Mouse (Mus musculus) left cerebral cortex, postnatal 14 days (tissue): Measurements from ENCODE around the gene Mta3. TPM values are rescaled to one million over a fixed set of nuclear protein-coding genes. Genes with fewer than 3 reads are reported as not detected.
"Not testable (repeated sequence)": the region's sequence is repeated elsewhere in the genome, so short reads cannot be mapped to it uniquely, and the experiment has no call there.

ENCODE experiments used
- DNase-seq, 2 experiments: peaks; one replicate each; pipeline ENCODE4 v3.0.0; 2021 to 2022; ENCODE audit warnings: low spot score in 2 of 2, mixed read lengths in 1 of 2
- intact Hi-C: fragments of 180-260 bp; cut with DNase I; formaldehyde crosslinking; loops from one replicate; pipeline ENCODE4 v1.15.1; 2025
- total RNA-seq, 2 experiments: library from RNA; stranded (reverse); gene quantifications; 2 replicates each; pipeline ENCODE4 v1.2.3; 2021

The Mta3 gene
- total RNA-seq, 2 experiments from 2014 or later, result 65.9 to 68.5 TPM

GRCm38 (mm10) chr17:83837659-83838190 is 131.8 kb downstream of the Mta3 start:
- intact Hi-C loops, result no loop called here

GRCm38 (mm10) chr17:83839132-83839531 is 133.2 kb downstream of the Mta3 start:
- intact Hi-C loops, result no loop called here
- no peak for DNase-seq

More at GRCm38 (mm10) chr17:83837659-83838190, 131.8 kb downstream of the Mta3 start:
- DNase-seq, result no peak

GRCm38 (mm10) chr17:83841011-83841410 is 135.0 kb downstream of the Mta3 start:
- no peak for DNase-seq
- intact Hi-C loops, result no loop called here

GRCm38 (mm10) chr17:83843780-83844179 is 137.8 kb downstream of the Mta3 start:
- intact Hi-C loops, result no loop called here
- DNase-seq, result no peak

GRCm38 (mm10) chr17:83845538-83845937 is 139.6 kb downstream of the Mta3 start:
- no peak for DNase-seq
- intact Hi-C loops, result no loop called here

- intact Hi-C loops, result no loop called here
- no peak for DNase-seq
Observed at GRCm38 (mm10) chr17:83846301-83847021, 140.5 kb downstream of the Mta3 start.

- intact Hi-C loops, result no loop called here
- no peak for DNase-seq
Observed at GRCm38 (mm10) chr17:83847100-83847499, 141.1 kb downstream of the Mta3 start.

- DNase-seq, result no peak
- intact Hi-C loops, result no loop called here
Observed at GRCm38 (mm10) chr17:83847815-83848214, 141.9 kb downstream of the Mta3 start, which contains the start of gene Haao. Haao (minus strand) TSS chr17:83847963.

- DNase-seq, result no peak
- intact Hi-C loops, result no loop called here
Observed at GRCm38 (mm10) chr17:83848482-83848881, 142.5 kb downstream of the Mta3 start.

GRCm38 (mm10) chr17:83849081-83849675 is 143.2 kb downstream of the Mta3 start:
- intact Hi-C loops, result no loop called here
- DNase-seq, result no peak

- no peak for DNase-seq
- intact Hi-C loops, result loop anchor here (2.0 to 10.0 kb wide), 3 partner anchors 217 to 825 kb away; no protein-coding TSS in a partner anchor
Observed at GRCm38 (mm10) chr17:83849717-83850116, 143.8 kb downstream of the Mta3 start.

- intact Hi-C loops, result loop anchor here (2.0 to 10.0 kb wide), 3 partner anchors 218 to 826 kb away; no protein-coding TSS in a partner anchor
- peak; percentile 90 to 94 for DNase-seq
Observed at GRCm38 (mm10) chr17:83850458-83850857, 144.5 kb downstream of the Mta3 start.

- DNase-seq, result no peak
- intact Hi-C loops, result loop anchor here (2.0 to 10.0 kb wide), 3 partner anchors 218 to 826 kb away; no protein-coding TSS in a partner anchor
Observed at GRCm38 (mm10) chr17:83850864-83851263, 144.9 kb downstream of the Mta3 start.

- intact Hi-C loops, result loop anchor here (5.0 to 10.0 kb wide), 2 partner anchors 582 to 829 kb away; no protein-coding TSS in a partner anchor
- no peak for DNase-seq
Observed at GRCm38 (mm10) chr17:83853831-83854230, 147.9 kb downstream of the Mta3 start.

- no peak for DNase-seq
- intact Hi-C loops, result loop anchor here (5.0 to 10.0 kb wide), 2 partner anchors 582 to 830 kb away; no protein-coding TSS in a partner anchor
Observed at GRCm38 (mm10) chr17:83854284-83854918, 148.4 kb downstream of the Mta3 start.

GRCm38 (mm10) chr17:83858413-83858812 is 152.4 kb downstream of the Mta3 start:
- DNase-seq, result no peak
- intact Hi-C loops, result loop anchor here (10.0 kb wide), 1 partner anchor 834 kb away; no protein-coding TSS in a partner anchor

- intact Hi-C loops, result loop anchor here (10.0 kb wide), 1 partner anchor 835 kb away; no protein-coding TSS in a partner anchor
- no peak for DNase-seq
Observed at GRCm38 (mm10) chr17:83859639-83860038, 153.7 kb downstream of the Mta3 start.

GRCm38 (mm10) chr17:83860224-83860623 is 154.3 kb downstream of the Mta3 start:
- intact Hi-C loops, result no loop called here
- no peak for DNase-seq

- DNase-seq, intact Hi-C loops: not testable (repeated sequence)
Observed at GRCm38 (mm10) chr17:83860968-83861367, 155.0 kb downstream of the Mta3 start.
